Mouse (Mus musculus) embryonic fibroblast, embryonic 13.5 days (primary cell): ENCODE results near the gene Ammecr1.

Experiments
- CTCF ChIP-seq: IDR thresholded peaks from 2 replicates; pipeline ENCODE4 v1.5.1; 2011; ENCODE audit warnings: mild to moderate bottlenecking, control low read depth, low read length, moderate library complexity, borderline replicate concordance; ENCODE audit not compliant: insufficient read depth
- POLR2A ChIP-seq: IDR thresholded peaks from 2 replicates; pipeline ENCODE4 v1.6.1; 2011; ENCODE audit warnings: low read depth, mild to moderate bottlenecking, control low read depth, low read length, moderate library complexity

DNA sequence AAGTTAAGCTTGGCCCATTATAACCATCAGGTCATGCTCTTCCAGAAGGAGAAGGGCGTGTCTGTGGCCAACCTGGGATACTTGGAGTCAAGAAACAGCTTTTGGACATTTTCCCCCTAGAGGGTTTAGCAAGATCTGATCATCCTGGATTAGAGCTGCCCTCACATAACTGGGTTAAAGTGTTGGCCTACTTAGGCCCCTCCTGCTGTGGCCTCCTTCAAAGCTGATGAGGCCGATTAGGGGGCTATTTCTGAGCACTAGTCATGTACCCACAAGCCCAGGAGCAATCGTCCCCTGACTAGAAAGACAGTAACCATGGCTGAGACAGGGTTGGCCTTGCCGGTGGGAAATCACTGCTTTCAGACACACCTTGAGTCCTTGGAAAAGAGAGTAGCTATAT is 124.6 kb downstream of the Ammecr1 start:
- no peak for TF ChIP-seq POLR2A
- TF ChIP-seq CTCF, result no peak
